9 mouse cellular contexts compared by ENCODE assay signal in genomic region chr11:4836755-4837154, GRCm38 (mm10). TPM values are rescaled to one million over a fixed set of nuclear protein-coding genes. Genes with fewer than 3 reads are reported as not detected.
DNase-seq lines count a peak whose midpoint lies in the region; ATAC-seq and TF ChIP-seq lines count a peak whose summit lies in the region.
"Had no signal": no experiment of that assay in that cellular context is flagged by ENCODE, and none has a peak within 500 bp of the region (broad histone marks: within the 10 kb centered on the region; RNA-seq: fewer than 3 reads in every experiment).

No protein-coding gene starts in this region.

- H3K4me3 ChIP-seq in cerebellum, adult 2 months (replicated peaks; ENCODE audit: insufficient read depth, low read depth, low read length) = no peak overlapping the region
- H3K4me3 ChIP-seq in midbrain, postnatal 0 days (ENCODE audit: low read depth, low read length) = no peak overlapping the region
- H3K4me3 ChIP-seq in midbrain, embryonic 16.5 days (ENCODE audit: low read depth, low read length) = no peak overlapping the region
- no peak overlapping the region for H3K4me3 ChIP-seq in lung, embryonic 14.5 days (ENCODE audit: low read depth, low read length)
- H3K4me3 ChIP-seq: neural tube, embryonic 13.5 days had no signal

- TF ChIP-seq POLR2A in cerebellum, adult 2 months (IDR thresholded peaks at IDR 0.05; ENCODE audit: borderline replicate concordance, insufficient read depth, low read length) = no peak
- no peak for TF ChIP-seq POLR2A in brain, embryonic 14.5 days (IDR thresholded peaks at IDR 0.05; ENCODE audit: borderline replicate concordance, extremely low read depth, insufficient read depth, insufficient read length, poor library complexity, severe bottlenecking)

- no peak overlapping the region for H3K4me2 ChIP-seq in midbrain, postnatal 0 days (ENCODE audit: low read depth, low read length, poor library complexity, severe bottlenecking)
- no peak overlapping the region for H3K4me2 ChIP-seq in midbrain, embryonic 16.5 days (ENCODE audit: low read length)
- H3K4me2 ChIP-seq in lung, embryonic 14.5 days = no peak overlapping the region
- H3K4me2 ChIP-seq: neural tube, embryonic 13.5 days had no signal

- TF ChIP-seq CTCF in cerebellum, adult 2 months (IDR thresholded peaks at IDR 0.05; ENCODE audit: borderline replicate concordance, insufficient read depth, low read depth, low read length) = peak; percentile 64; the same call in 1 of the 2 replicates
- TF ChIP-seq CTCF in midbrain, postnatal 0 days (IDR thresholded peaks at IDR 0.05) = peak; percentile 76
- TF ChIP-seq CTCF in brain, embryonic 14.5 days (IDR thresholded peaks at IDR 0.05; ENCODE audit: borderline replicate concordance, extremely low read depth, insufficient read depth, insufficient read length) = peak; percentile 70
- peak; percentile 67 for TF ChIP-seq CTCF in lung, embryonic 14.5 days (IDR thresholded peaks at IDR 0.05; ENCODE audit: low read depth)

- intact Hi-C loops in heart, postnatal 14 days (cut with DNase I) = no loop called here

- 59% methylated on average over 6 of the region's 6 CpGs for WGBS in cerebellum, adult 2 months
- 63% methylated on average over 6 of the region's 6 CpGs for WGBS in midbrain, postnatal 0 days
- 66% methylated on average over 6 of the region's 6 CpGs for WGBS in midbrain, embryonic 16.5 days
- 56% methylated on average over 6 of the region's 6 CpGs for WGBS in lung, embryonic 14.5 days

- H3K27me3 ChIP-seq in cerebellum, adult 2 months (ENCODE audit: control insufficient read depth, insufficient read depth, low read length) = no peaks in the 10 kb centered on the region
- H3K27me3 ChIP-seq in midbrain, postnatal 0 days (ENCODE audit: insufficient read depth, low read length) = no peaks in the 10 kb centered on the region
- no peaks in the 10 kb centered on the region for H3K27me3 ChIP-seq in midbrain, embryonic 16.5 days (ENCODE audit: control insufficient read depth, insufficient read depth, low read depth, low read length)
- H3K27me3 ChIP-seq in lung, embryonic 14.5 days (ENCODE audit: insufficient read depth, low read length) = no peaks in the 10 kb centered on the region
- H3K27me3 ChIP-seq: neural tube, embryonic 13.5 days had no signal

- H3K27ac ChIP-seq in cerebellum, adult 2 months (ENCODE audit: insufficient read depth, low read length) = no peak overlapping the region
- no peak overlapping the region for H3K27ac ChIP-seq in midbrain, postnatal 0 days (ENCODE audit: low read depth, low read length)
- no peak overlapping the region for H3K27ac ChIP-seq in midbrain, embryonic 16.5 days (ENCODE audit: low read length)
- H3K27ac ChIP-seq in lung, embryonic 14.5 days (ENCODE audit: low read depth) = no peak overlapping the region
- H3K27ac ChIP-seq: neural tube, embryonic 13.5 days had no signal

- no peaks in the 10 kb centered on the region for H3K4me1 ChIP-seq in cerebellum, adult 2 months (ENCODE audit: control insufficient read depth, insufficient read depth, low read length)
- H3K4me1 ChIP-seq in midbrain, postnatal 0 days (ENCODE audit: insufficient read depth, low read length) = 0 out of 2 replicates have a peak, but pooled peaks cover 3% of the 10 kb centered on the region
- no peaks in the 10 kb centered on the region for H3K4me1 ChIP-seq in midbrain, embryonic 16.5 days (ENCODE audit: control insufficient read depth, insufficient read depth, low read length)
- H3K4me1 ChIP-seq in lung, embryonic 14.5 days (ENCODE audit: insufficient read depth) = no peaks in the 10 kb centered on the region
- H3K4me1 ChIP-seq: neural tube, embryonic 13.5 days had no signal

- ATAC-seq in midbrain, postnatal 0 days (ENCODE audit: low FRiP score) = no peak
- ATAC-seq in midbrain, embryonic 16.5 days = no peak
- no peak for ATAC-seq in lung, embryonic 14.5 days (ENCODE audit: insufficient read depth)

- H3K9me3 ChIP-seq in midbrain, postnatal 0 days (ENCODE audit: low read length) = no peaks in the 10 kb centered on the region
- H3K9me3 ChIP-seq in midbrain, embryonic 16.5 days (replicated peaks; ENCODE audit: control insufficient read depth, low read length, poor library complexity, severe bottlenecking) = no peaks in the 10 kb centered on the region
- no peaks in the 10 kb centered on the region for H3K9me3 ChIP-seq in lung, embryonic 14.5 days (ENCODE audit: low read depth, low read length)
- H3K9me3 ChIP-seq: neural tube, embryonic 13.5 days had no signal

- H3K9ac ChIP-seq in midbrain, postnatal 0 days (replicated peaks; ENCODE audit: low read length, poor library complexity, severe bottlenecking) = no peak overlapping the region
- no peak overlapping the region for H3K9ac ChIP-seq in midbrain, embryonic 16.5 days (ENCODE audit: low read depth, low read length)
- no peak overlapping the region for H3K9ac ChIP-seq in lung, embryonic 14.5 days
- H3K9ac ChIP-seq: neural tube, embryonic 13.5 days had no signal

- H3K36me3 ChIP-seq in midbrain, postnatal 0 days (ENCODE audit: insufficient read depth, low read length) = no peaks in the 10 kb centered on the region
- H3K36me3 ChIP-seq in midbrain, embryonic 16.5 days (ENCODE audit: control insufficient read depth, insufficient read depth, low read length) = no peaks in the 10 kb centered on the region
- H3K36me3 ChIP-seq in lung, embryonic 14.5 days (ENCODE audit: insufficient read depth) = no peaks in the 10 kb centered on the region
- H3K36me3 ChIP-seq: neural tube, embryonic 13.5 days had no signal

- peak; percentile 21 to 30 for DNase-seq in cerebellum, adult 2 months
- DNase-seq in cerebellum, adult 11-12 months = no peak
- peak; percentile 51 for DNase-seq in midbrain, postnatal 0 days (ENCODE audit: low spot score)
- peak; percentile 68 for DNase-seq in brain, embryonic 14.5 days (ENCODE audit: low read depth)
- DNase-seq in heart, postnatal 14 days = peak; percentile 50 to 69
- DNase-seq in lung, embryonic 14.5 days = peak; percentile 83
- DNase-seq in thymus, postnatal 0 days (ENCODE audit: low spot score) = peak; percentile 62

RNA-seq across cellular contexts. Expression of gene Nf2, which starts 12.6 kb away (rescaled TPM):
- polyA plus RNA-seq in cerebellum, adult 2 months (2012; rRNA removed) = 50.2 and 52.3 TPM in 2 replicates
- total RNA-seq in midbrain, postnatal 0 days (2014; rRNA removed) = 103 and 107 TPM in 2 replicates
- 48.4 and 51.5 TPM in 2 replicates for polyA plus RNA-seq in midbrain, postnatal 0 days (2015; fragmentation: Nextera tagmentation; extraction: Ambion mirVana)
- polyA plus RNA-seq in midbrain, embryonic 16.5 days (2015; fragmentation: Nextera tagmentation; extraction: Ambion mirVana) = 63.3 and 68.6 TPM in 2 replicates
- 82.3 and 96.3 TPM in 2 replicates for polyA plus RNA-seq in brain, embryonic 14.5 days (2012; rRNA removed)
- total RNA-seq in heart, postnatal 14 days (2021) = 10 to 100 TPM; 82.9 to 84.2 TPM
- 43.3 and 47.6 TPM in 2 replicates for polyA plus RNA-seq in lung, embryonic 14.5 days (2014; fragmentation: Nextera tagmentation; extraction: Ambion mirVana)
- 25.5 and 28.3 TPM in 2 replicates for polyA plus RNA-seq in thymus, postnatal 0 days (2015; fragmentation: Nextera tagmentation; extraction: Ambion mirVana)

RNA-seq across cellular contexts. Expression of gene Nipsnap1, which starts 37.0 kb away (rescaled TPM):
- 70.4 and 75.9 TPM in 2 replicates for polyA plus RNA-seq in cerebellum, adult 2 months (2012; rRNA removed)
- 133 and 170 TPM in 2 replicates for total RNA-seq in midbrain, postnatal 0 days (2014; rRNA removed)
- polyA plus RNA-seq in midbrain, postnatal 0 days (2015; fragmentation: Nextera tagmentation; extraction: Ambion mirVana) = 130 and 133 TPM in 2 replicates
- 146 and 148 TPM in 2 replicates for polyA plus RNA-seq in midbrain, embryonic 16.5 days (2015; fragmentation: Nextera tagmentation; extraction: Ambion mirVana)
- polyA plus RNA-seq in brain, embryonic 14.5 days (2012; rRNA removed) = 101 and 117 TPM in 2 replicates
- total RNA-seq in heart, postnatal 14 days (2021) = 1 to 10 TPM; 2.1 to 2.2 TPM
- 32.0 and 32.4 TPM in 2 replicates for polyA plus RNA-seq in lung, embryonic 14.5 days (2014; fragmentation: Nextera tagmentation; extraction: Ambion mirVana)
- 46.8 and 50.8 TPM in 2 replicates for polyA plus RNA-seq in thymus, postnatal 0 days (2015; fragmentation: Nextera tagmentation; extraction: Ambion mirVana)

RNA-seq across cellular contexts. Expression of gene Thoc5, which starts 58.4 kb away (rescaled TPM):
- 49.6 and 56.8 TPM in 2 replicates for polyA plus RNA-seq in cerebellum, adult 2 months (2012; rRNA removed)
- 44.9 and 48.4 TPM in 2 replicates for total RNA-seq in midbrain, postnatal 0 days (2014; rRNA removed)
- 44.6 and 45.2 TPM in 2 replicates for polyA plus RNA-seq in midbrain, postnatal 0 days (2015; fragmentation: Nextera tagmentation; extraction: Ambion mirVana)
- 57.9 and 64.1 TPM in 2 replicates for polyA plus RNA-seq in midbrain, embryonic 16.5 days (2015; fragmentation: Nextera tagmentation; extraction: Ambion mirVana)
- polyA plus RNA-seq in brain, embryonic 14.5 days (2012; rRNA removed) = 75.1 and 84.7 TPM in 2 replicates
- 10 to 100 TPM; 16.7 to 17.3 TPM for total RNA-seq in heart, postnatal 14 days (2021)
- 37.7 and 43.4 TPM in 2 replicates for polyA plus RNA-seq in lung, embryonic 14.5 days (2014; fragmentation: Nextera tagmentation; extraction: Ambion mirVana)
- polyA plus RNA-seq in thymus, postnatal 0 days (2015; fragmentation: Nextera tagmentation; extraction: Ambion mirVana) = 35.4 and 37.7 TPM in 2 replicates
